Mouse (Mus musculus) cerebellum, postnatal 14 days (tissue): ENCODE data around the gene Gm6583.

ENCODE experiments used
- DNase-seq, 2 experiments: peaks; one replicate each; pipeline ENCODE4 v3.0.0; 2021; ENCODE audit warnings: mixed read lengths in 2 of 2

The Gm6583 gene

GRCm38 (mm10) chr5:112355910-112356309, at the start of gene Gm6583:
TSS of gene Gm6583 (minus strand) at chr5:112356033.
- DNase-seq: no peak

GRCm38 (mm10) chr5:112402437-112402836, 46.6 kb upstream of the Gm6583 start:
- DNase-seq: no peak

GRCm38 (mm10) chr5:112399284-112399683, 43.5 kb upstream of the Gm6583 start:
- DNase-seq: no peak

DNA sequence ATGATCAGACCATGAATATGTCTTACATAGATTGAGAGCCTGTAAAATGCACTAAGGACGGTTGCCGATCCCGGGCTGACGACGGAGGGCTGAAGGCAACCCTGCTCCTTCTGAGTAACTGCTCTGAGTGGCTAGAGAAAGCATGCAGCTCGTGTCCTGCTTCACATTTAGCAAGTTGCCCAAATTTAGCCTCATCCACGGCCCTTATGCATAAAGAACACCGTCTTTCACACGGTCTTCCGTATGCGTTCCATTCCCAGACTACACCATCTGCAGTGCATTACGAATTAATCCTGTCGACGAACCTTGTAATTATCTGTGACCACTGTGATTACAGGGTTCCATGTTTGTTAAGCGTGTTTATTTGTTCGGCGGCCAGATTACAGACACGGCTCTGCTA, 40.2 kb upstream of the Gm6583 start:
- no peak for DNase-seq

GRCm38 (mm10) chr5:112394779-112395443, 39.1 kb upstream of the Gm6583 start, which contains the start of gene Asphd2:
TSS of gene Asphd2 (minus strand) at chr5:112394866.
- DNase-seq: peak; percentile 85 to 87

DNA sequence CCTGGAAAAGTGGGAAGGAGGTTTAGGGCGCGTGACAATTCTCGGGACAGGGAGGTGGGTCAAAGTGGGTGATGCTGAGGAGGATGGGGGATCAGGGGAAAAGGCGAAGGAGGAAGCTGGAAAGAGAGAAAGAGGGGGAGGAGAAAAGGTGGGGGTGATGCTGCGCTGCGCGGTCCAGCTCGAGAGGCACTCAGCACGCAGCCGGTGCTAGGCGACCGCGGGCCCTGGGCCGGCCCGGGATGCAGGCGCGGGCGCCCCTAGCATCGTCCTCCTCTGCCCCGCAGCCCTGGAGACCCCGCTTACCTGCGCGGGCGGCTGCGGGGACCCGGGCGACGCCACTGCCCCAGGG, 38.6 kb upstream of the Gm6583 start:
- peak in 1 of 2 experiments; percentile 51 for DNase-seq

GRCm38 (mm10) chr5:112393741-112394414, 38.0 kb upstream of the Gm6583 start:
- peak in 1 of 2 experiments; percentile 41 for DNase-seq

- peak; percentile 63 to 69 for DNase-seq
Measured at GRCm38 (mm10) chr5:112391676-112392323, 36.0 kb upstream of the Gm6583 start.

- no peak for DNase-seq
Measured at GRCm38 (mm10) chr5:112391002-112391401, 35.2 kb upstream of the Gm6583 start.

- DNase-seq: no peak
Measured at GRCm38 (mm10) chr5:112389352-112389751, 33.5 kb upstream of the Gm6583 start.

- DNase-seq: no peak
Measured at GRCm38 (mm10) chr5:112385973-112386372, 30.1 kb upstream of the Gm6583 start.

GRCm38 (mm10) chr5:112384805-112385472, 29.1 kb upstream of the Gm6583 start:
- no peak for DNase-seq

- peak in 1 of 2 experiments; percentile 50 for DNase-seq
Measured at GRCm38 (mm10) chr5:112382641-112383330, 27.0 kb upstream of the Gm6583 start.

- DNase-seq: no peak
Measured at GRCm38 (mm10) chr5:112382042-112382441, 26.2 kb upstream of the Gm6583 start.

GRCm38 (mm10) chr5:112381154-112381553, 25.3 kb upstream of the Gm6583 start:
- no peak for DNase-seq

- no peak for DNase-seq
Measured at GRCm38 (mm10) chr5:112378716-112379115, 22.9 kb upstream of the Gm6583 start.

- peak in 1 of 2 experiments; percentile 4 for DNase-seq
Measured at GRCm38 (mm10) chr5:112377380-112377779, 21.5 kb upstream of the Gm6583 start.

DNA sequence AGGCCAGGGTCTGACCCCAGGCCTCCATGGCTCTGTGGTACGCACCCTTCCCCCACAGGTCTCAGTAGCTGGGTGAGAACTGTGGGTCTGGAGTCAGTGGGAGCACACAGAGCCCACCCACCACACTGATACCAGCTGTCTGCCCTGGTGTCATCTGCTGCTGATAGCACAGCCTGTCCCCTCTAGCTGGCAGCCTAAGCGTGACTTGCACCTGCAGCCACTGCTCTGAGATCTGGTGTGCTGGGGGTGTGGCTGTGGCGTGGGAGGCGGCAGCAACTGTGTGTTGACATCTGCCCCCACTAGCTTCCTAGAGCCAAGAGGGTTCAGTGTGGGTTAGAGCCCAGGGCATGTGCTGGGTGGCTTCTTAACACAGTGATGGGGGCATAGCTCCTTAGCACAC, 20.3 kb upstream of the Gm6583 start:
- DNase-seq: no peak

DNA sequence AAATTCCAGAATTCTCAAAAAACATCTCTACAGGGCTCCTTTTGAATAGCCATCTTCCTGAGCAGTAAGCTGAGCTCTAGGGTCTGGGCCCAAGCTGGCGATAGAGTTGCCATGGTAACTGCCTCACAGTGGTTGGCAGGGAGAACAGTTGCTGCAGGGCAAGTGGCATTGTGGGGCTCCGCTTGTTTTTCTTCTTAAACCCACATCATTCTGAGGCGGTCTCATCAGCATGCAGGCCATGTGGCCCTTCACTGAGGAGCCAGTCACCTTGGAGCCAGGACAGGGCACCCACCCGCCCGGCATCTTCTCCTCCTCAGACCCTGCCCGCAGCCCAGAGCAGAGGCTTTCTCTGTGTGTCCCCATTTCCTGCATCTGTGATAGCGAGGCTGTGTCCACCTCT, 16.1 kb upstream of the Gm6583 start:
- DNase-seq: peak; percentile 81 to 85

GRCm38 (mm10) chr5:112370236-112370813, 14.5 kb upstream of the Gm6583 start:
- DNase-seq: peak; percentile 57 to 62

DNA sequence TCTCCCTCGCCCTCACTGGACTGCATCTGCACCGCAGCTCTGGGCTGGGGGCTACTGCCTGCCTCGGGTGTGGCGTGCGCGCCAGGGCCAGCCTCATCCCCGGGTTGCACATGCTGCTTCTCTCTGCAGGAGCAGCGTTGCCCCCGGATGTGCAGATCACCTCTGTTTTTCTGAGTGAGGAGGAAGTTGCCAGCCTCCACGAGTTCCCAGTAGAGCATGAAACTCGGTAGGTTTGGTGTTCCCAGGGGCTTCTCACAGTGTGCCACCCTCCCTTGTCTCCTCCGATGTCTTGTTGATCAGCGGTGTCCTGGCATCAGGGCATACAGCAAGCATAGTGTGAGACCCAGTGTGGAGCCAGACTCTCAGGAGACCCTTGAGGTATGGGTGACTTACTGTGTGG, 13.5 kb upstream of the Gm6583 start:
- DNase-seq: peak in 1 of 2 experiments; percentile 49

GRCm38 (mm10) chr5:112368666-112369065, 12.8 kb upstream of the Gm6583 start:
- DNase-seq: peak; percentile 90 to 93
